Mouse (Mus musculus) liver, embryonic 14 days (tissue): ENCODE results near the gene Gm3435. TPM values are rescaled to one million over a fixed set of nuclear protein-coding genes. Genes with fewer than 3 reads are reported as not detected.

ENCODE experiments used
- polyA plus RNA-seq: library from polyadenylated mRNA; depleted of rRNA; stranded (reverse); fragments of >200 nt; gene quantifications from 2 replicates; pipeline ENCODE4 v1.2.3, GENCODE M21; 2012; rRNA removed

Gm3435 gene
- polyA plus RNA-seq: 2.1 and 3.0 TPM in 2 replicates

GRCm38 (mm10) chr17:15009706-15010413, at the start of gene Gm3435:
Gm3435 (plus strand) TSS chr17:15010176.

GRCm38 (mm10) chr17:14960951-14961556, 48.9 kb upstream of the Gm3435 start, which contains the start of gene Phf10:
Phf10 (minus strand) TSS chr17:14961273.

GRCm38 (mm10) chr17:14978362-14979038, 31.5 kb upstream of the Gm3435 start, which contains the start of the genes 9030025P20Rik and Gm3417:
9030025P20Rik (plus strand) TSS chr17:14978468.
Gm3417 (minus strand) TSS chr17:14978790.

GRCm38 (mm10) chr17:15041175-15041729, 31.3 kb downstream of the Gm3435 start, which contains the start of the genes Ermard, Tcte3 and Gm3448:
Ermard (plus strand) TSS chr17:15041208.
Tcte3 (minus strand) TSS chr17:15041488.
Gm3448 (minus strand) TSS chr17:15041537.

Other genes starting within 250 kb of the Gm3435 start
- 0.53 and 0.58 TPM in 2 replicates for gene Wdr27, start 67.0 kb upstream of the Gm3435 start, polyA plus RNA-seq
- gene 1600012H06Rik, start 67.0 kb upstream of the Gm3435 start, polyA plus RNA-seq: 5.9 and 6.6 TPM in 2 replicates
- 93.0 and 93.8 TPM in 2 replicates for gene Phf10, start 48.9 kb upstream of the Gm3435 start, polyA plus RNA-seq
- 5.1 and 5.2 TPM in 2 replicates for gene 9030025P20Rik, start 31.7 kb upstream of the Gm3435 start, polyA plus RNA-seq
- 1.2 and 1.8 TPM in 2 replicates for gene Gm3417, start 31.4 kb upstream of the Gm3435 start, polyA plus RNA-seq
- 22.0 and 24.8 TPM in 2 replicates for gene Ermard, start 31.0 kb downstream of the Gm3435 start, polyA plus RNA-seq
- 0.71 and 0.72 TPM in 2 replicates for gene Tcte3, start 31.3 kb downstream of the Gm3435 start, polyA plus RNA-seq
- gene Gm3448, start 31.4 kb downstream of the Gm3435 start, polyA plus RNA-seq: 1.8 and 1.9 TPM in 2 replicates